Mouse (Mus musculus) sigmoid colon, adult 10 weeks (tissue): ENCODE measurements around the gene Krt27. TPM values are rescaled to one million over a fixed set of nuclear protein-coding genes. Genes with fewer than 3 reads are reported as not detected.

Experiments used
- polyA plus RNA-seq: library from polyadenylated mRNA; stranded (reverse); fragments of 350-450 nt; fragmentation: Illumina TruSeq; extraction: RNeasy Lipid Tissue Mini Kit (QIAGEN cat#74804); gene quantifications from one replicate; pipeline ENCODE4 v1.2.3, GENCODE M21; 2014; ENCODE audit warnings: low read depth, low replicate concordance

Krt27 gene
- polyA plus RNA-seq: not detected

DNA sequence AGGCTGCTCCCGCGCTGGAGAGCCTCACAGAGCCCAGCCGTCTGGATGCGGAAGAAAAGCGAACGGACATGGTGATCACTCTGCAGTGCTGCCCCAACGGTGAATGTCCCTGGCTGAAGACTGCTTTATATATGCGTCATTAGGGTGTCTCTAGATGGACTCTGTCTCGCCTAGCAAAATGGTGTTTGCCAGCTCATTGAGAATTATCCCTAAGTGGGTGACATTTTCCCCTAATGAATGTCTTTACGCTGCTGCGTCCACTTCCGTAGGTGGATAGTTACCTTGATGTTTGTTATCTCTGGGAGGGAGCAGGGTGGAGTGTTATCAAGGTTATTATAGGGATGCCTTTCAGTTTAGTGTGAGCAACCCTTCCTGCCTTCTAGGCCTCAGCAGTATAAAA lies at the start of gene Krt27:
Krt27 (minus strand) TSS at position 101 of the 400 bp plus-strand sequence.

DNA sequence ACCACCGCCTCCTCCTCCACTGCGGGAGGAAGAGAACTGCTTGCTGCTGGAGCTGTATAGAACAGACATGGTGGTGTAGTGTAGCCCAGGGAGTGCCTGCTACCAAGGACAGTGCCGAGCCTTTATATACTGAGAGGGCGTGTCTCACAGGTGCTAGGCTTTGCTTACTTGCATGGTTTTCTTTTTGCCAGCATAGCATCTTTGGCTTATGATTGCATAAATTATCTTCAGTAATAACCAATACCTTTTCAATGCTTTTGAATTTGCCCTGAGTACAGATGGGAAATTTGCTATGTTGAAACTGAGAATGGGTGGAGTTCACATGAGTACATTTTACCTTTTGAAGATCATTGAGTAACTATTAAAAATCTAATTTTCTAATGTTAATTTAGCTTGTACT lies 38.4 kb upstream of the Krt27 start, which contains the start of gene Krt10:
Krt10 (minus strand) TSS at position 101 of the 400 bp plus-strand sequence.

DNA sequence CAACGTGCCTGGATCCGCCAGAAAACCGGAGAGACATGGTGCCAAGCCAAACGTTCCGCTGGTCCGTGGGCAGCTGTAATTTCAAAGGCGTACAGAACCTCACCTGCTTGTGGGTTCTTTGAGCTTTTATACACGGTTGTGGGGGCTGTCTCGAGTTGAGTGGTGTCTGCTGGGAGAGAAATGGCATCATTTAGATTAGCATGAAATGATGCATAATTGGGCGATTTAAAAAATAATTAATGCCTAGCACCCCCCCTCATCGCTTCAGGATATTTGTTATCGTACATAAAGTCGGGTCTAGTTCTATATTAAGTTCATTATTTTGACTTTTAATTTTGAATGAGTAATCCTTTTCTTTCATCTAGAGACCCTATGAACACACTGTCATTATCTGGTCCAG lies 23.9 kb upstream of the Krt27 start, which contains the start of gene Krt28:
Krt28 (minus strand) TSS at position 101 of the 400 bp plus-strand sequence.

DNA sequence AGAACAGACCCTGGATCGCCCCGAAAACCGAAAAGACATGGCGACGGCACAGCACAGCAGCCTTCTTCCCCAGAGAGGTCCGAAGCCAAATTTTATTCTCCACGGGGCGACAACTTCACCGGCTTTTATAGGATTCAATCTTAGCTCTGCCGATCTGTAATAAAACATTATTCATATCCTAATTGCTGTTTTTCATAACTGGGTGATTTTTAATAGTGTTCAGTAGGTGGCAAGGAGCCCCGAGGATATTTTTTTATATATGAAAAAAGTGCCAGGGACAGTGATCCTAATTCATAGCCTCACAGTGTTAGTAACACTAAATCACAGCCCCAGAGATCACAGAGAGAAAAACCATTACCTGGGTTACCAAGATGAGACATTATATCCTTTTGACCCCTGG lies 13.0 kb downstream of the Krt27 start, which contains the start of gene Krt26:
Krt26 (minus strand) TSS at position 101 of the 400 bp plus-strand sequence.

DNA sequence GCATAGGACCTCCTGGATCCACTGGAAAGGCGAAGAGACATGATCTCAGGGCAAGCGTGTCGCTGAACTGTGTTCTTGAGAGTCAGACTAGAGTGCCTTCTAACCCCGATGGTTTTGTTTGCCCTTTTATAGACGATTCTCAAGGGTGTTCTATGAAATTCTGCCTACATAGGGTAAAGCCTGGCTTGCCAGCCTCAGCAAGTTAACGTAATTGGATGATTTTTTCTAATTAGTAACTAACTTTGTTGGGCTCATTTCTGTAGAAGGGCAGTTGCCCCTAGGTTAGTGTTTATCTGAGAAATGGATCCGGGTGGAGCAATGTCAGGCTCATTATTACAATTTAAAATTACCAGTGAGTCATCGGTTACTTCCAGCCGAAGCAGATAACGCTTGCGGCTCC lies 28.1 kb downstream of the Krt27 start, which contains the start of gene Krt25:
Krt25 (minus strand) TSS at position 101 of the 400 bp plus-strand sequence.

Other genes starting within 250 kb of the Krt27 start
- gene Ccr7, start 196.0 kb downstream of the Krt27 start, polyA plus RNA-seq: 0.57 TPM
- 168 TPM for gene Smarce1, start 120.1 kb downstream of the Krt27 start, polyA plus RNA-seq
- gene Krt222, start 107.0 kb downstream of the Krt27 start, polyA plus RNA-seq: 3.2 TPM
- not detected for gene Krt24, start 65.8 kb downstream of the Krt27 start, polyA plus RNA-seq
- gene Krt25, start 28.2 kb downstream of the Krt27 start, polyA plus RNA-seq: not detected
- gene Krt26, start 13.1 kb downstream of the Krt27 start, polyA plus RNA-seq: not detected
- gene Krt28, start 23.8 kb upstream of the Krt27 start, polyA plus RNA-seq: not detected
- 17.3 TPM for gene Krt10, start 38.3 kb upstream of the Krt27 start, polyA plus RNA-seq
- 0.47 TPM for gene Krt12, start 71.2 kb upstream of the Krt27 start, polyA plus RNA-seq
- gene Krt20, start 87.0 kb upstream of the Krt27 start, polyA plus RNA-seq: 486 TPM
- gene Krt23, start 142.0 kb upstream of the Krt27 start, polyA plus RNA-seq: 3.1 TPM
- gene Krt39, start 170.2 kb upstream of the Krt27 start, polyA plus RNA-seq: not detected
- not detected for gene Krt40, start 192.1 kb upstream of the Krt27 start, polyA plus RNA-seq
- not detected for gene Krtap3-3, start 199.8 kb upstream of the Krt27 start, polyA plus RNA-seq
- gene Krtap3-2, start 205.7 kb upstream of the Krt27 start, polyA plus RNA-seq: not detected
- not detected for gene Gm11939, start 208.4 kb upstream of the Krt27 start, polyA plus RNA-seq
- not detected for gene Krtap3-1, start 215.5 kb upstream of the Krt27 start, polyA plus RNA-seq
- not detected for gene Krtap1-5, start 229.9 kb upstream of the Krt27 start, polyA plus RNA-seq
- not detected for gene Krtap1-4, start 232.6 kb upstream of the Krt27 start, polyA plus RNA-seq
- gene Krtap1-3, start 240.2 kb upstream of the Krt27 start, polyA plus RNA-seq: not detected
- not detected for gene Krtap9-3, start 247.0 kb upstream of the Krt27 start, polyA plus RNA-seq